Mouse (Mus musculus): ENCODE data around the gene Efcab9. TPM values are rescaled to one million over a fixed set of nuclear protein-coding genes. Genes with fewer than 3 reads are reported as not detected.

The Efcab9 gene
- total and polyA plus RNA-seq, 2 experiments from 2014 or later = 0.22 TPM; not detected in 1

DNA sequence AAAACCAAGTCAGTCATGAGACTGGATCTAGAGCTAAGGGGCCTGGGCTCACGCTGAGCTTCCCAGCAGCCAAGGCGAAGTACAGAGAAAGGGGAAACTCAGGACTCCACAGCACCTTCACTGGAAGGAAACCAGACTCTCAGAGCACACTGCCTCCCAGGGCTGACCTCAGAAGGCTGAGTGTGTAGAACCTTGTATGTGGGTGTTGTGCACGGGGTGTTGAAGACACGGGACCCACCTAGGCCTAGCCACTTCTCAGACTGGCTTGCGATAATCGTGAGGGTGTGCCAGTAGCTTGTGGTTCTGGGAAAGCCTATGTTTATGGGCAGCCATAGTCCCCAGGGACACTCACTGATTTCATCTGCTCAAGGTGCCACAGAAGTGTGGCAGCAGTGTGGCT lies 39.2 kb upstream of the Efcab9 start:
- 86% methylated on average over 6 of the region's 6 CpGs for WGBS
- no peak for DNase-seq
- H3K27ac ChIP-seq (ENCODE audit: low read depth, low read length) = no peak overlapping the region
- H3K4me3 ChIP-seq (ENCODE audit: low read depth, low read length) = no peak overlapping the region
- TF ChIP-seq CTCF (IDR thresholded peaks at IDR 0.05; ENCODE audit: low read depth) = no peak
- H3K9me3 ChIP-seq (ENCODE audit: low read length) = 0 out of 2 replicates have a peak, but pooled peaks cover 6% of the 10 kb centered on the region
- H3K9ac ChIP-seq = no peak overlapping the region
- no peaks in the 10 kb centered on the region for H3K4me1 ChIP-seq (ENCODE audit: insufficient read depth)
- H3K36me3 ChIP-seq (ENCODE audit: insufficient read depth) = no peaks in the 10 kb centered on the region
- ATAC-seq = no peak
- H3K27me3 ChIP-seq (ENCODE audit: insufficient read depth, low read length) = no peaks in the 10 kb centered on the region
- no peak overlapping the region for H3K4me2 ChIP-seq (ENCODE audit: low read depth)

DNA sequence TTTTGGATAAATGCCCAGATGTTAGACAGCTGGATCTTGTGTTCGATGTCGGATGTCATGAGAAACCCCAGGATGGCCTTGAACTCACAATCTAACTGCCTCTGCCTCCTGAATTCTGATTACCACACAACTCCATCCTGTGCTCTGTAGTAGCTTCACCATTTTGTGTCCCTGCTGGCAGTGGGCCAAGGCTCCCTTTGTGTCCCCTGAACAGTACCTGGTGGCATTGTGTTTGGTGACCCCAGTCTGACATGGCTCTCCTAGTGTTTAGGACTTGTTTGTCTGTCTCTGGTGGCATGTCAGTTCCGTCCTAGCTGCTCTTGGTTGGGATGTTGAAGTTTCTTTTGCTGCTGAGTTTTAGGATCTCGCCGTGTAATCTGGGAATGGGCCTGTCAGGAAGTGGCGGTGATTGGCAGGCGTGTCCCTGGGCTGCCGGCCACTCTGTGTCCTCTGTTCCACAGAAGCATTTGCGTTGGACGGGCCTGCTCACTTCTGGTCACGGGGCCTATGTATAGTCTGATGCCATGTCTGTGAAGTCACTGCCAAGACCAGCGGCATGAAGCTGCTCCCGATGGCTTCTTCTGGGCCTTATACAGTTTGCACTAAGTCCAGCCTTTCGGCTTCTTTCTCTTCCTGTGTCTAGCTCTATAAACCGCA lies 36.9 kb upstream of the Efcab9 start:
- Histone ChIP-seq H3K9me3 (ENCODE audit: low read length) (0 out of 2 replicates have a peak, but pooled peaks cover 6% of the 10 kb centered on the region), H3K4me1 (ENCODE audit: insufficient read depth) (no peaks in the 10 kb centered on the region), H3K4me2 (ENCODE audit: low read depth) (no peak overlapping the region), H3K4me3 (ENCODE audit: low read depth, low read length) (no peak overlapping the region), H3K27me3 (ENCODE audit: insufficient read depth, low read length) (no peaks in the 10 kb centered on the region), H3K27ac (ENCODE audit: low read depth, low read length) (no peak overlapping the region), H3K9ac (no peak overlapping the region), H3K36me3 (ENCODE audit: insufficient read depth) (no peaks in the 10 kb centered on the region)
- ATAC-seq (no peak), DNase-seq (no peak)
- 84% methylated on average over 15 of the region's 15 CpGs for WGBS
- TF ChIP-seq CTCF (IDR thresholded peaks at IDR 0.05; ENCODE audit: low read depth) = no peak

- WGBS = 90% methylated on average over 7 of the region's 7 CpGs
- Histone ChIP-seq H3K27ac (ENCODE audit: low read depth, low read length) (no peak overlapping the region), H3K9me3 (ENCODE audit: low read length) (0 out of 2 replicates have a peak, but pooled peaks cover 6% of the 10 kb centered on the region), H3K36me3 (ENCODE audit: insufficient read depth) (no peaks in the 10 kb centered on the region), H3K27me3 (ENCODE audit: insufficient read depth, low read length) (no peaks in the 10 kb centered on the region), H3K4me3 (ENCODE audit: low read depth, low read length) (no peak overlapping the region), H3K9ac (no peak overlapping the region), H3K4me1 (ENCODE audit: insufficient read depth) (no peaks in the 10 kb centered on the region), H3K4me2 (ENCODE audit: low read depth) (no peak overlapping the region)
- no peak for ATAC-seq
- TF ChIP-seq CTCF (IDR thresholded peaks at IDR 0.05; ENCODE audit: low read depth) = no peak
- DNase-seq = no peak
Measured at GRCm38 (mm10) chr11:32568060-32568459, 36.2 kb upstream of the Efcab9 start.

DNA sequence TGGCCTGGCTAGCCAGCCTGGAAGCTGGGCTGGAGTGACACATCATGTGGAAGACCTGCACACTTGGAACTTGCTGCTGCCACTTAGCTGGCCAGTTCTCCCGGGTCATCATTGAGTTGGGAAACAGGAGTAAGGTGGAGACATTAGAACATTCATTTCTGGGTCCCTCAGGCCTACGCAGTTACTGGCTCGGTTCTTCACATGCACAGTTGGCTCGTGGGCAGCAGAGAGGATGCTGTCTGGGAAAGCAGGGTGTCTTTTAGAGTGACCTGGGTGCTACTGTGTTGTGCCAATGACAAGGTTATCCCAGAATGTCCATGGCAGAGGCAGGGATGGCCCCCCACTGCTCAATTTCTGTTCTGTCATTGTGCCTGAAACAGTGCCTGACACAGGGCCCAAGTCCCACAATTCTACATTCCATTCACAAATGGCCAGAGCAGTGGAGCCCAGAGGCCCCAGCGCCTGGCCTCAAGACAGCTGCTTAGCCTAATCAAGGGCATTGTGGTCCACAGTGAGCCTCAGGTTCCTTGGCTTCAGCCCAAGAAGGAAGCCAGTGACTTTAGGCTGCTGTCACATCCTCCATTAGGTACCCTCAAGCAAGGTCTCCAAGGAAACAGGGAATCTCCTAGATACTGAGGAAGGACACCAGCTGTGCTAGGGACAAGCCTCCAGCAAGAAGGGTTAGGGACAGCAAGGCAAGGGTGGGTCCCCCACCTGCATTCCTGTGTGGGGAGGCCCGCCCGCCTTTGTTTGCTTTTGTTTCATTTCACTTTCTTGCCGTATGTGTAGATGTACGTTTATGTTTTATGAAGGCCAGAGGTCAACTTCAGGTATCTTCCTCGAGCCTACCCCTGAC lies 35.3 kb upstream of the Efcab9 start:
- ATAC-seq (no peak), DNase-seq (no peak)

DNA sequence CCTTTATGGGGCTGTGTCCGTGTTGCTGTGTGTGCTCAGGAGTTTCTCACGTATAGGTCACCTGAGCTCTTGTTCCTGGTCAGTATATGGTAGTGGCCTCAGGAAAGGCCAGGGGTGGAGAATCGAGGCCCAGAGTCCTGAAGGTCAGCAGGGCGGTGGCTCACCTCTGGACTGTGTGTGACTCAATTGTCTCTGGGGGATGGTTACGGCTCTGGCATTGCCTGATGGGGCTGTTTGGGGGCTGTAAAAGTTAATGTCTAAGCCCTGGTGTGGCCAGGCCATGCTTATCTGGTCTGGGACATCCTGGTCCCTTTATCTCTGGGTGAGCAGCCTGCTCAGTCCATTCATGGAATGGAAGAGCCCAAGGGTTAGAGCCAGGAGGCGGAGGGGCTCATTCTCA lies 34.3 kb upstream of the Efcab9 start:
- no peak for TF ChIP-seq CTCF (IDR thresholded peaks at IDR 0.05; ENCODE audit: low read depth)
- H3K4me3 ChIP-seq (ENCODE audit: low read depth, low read length) = no peak overlapping the region
- no peaks in the 10 kb centered on the region for H3K27me3 ChIP-seq (ENCODE audit: insufficient read depth, low read length)
- H3K9me3 ChIP-seq (ENCODE audit: low read length) = 0 out of 2 replicates have a peak, but pooled peaks cover 6% of the 10 kb centered on the region
- no peak overlapping the region for H3K27ac ChIP-seq (ENCODE audit: low read depth, low read length)
- 94% methylated on average over 6 of the region's 6 CpGs for WGBS
- no peak overlapping the region for H3K4me2 ChIP-seq (ENCODE audit: low read depth)
- no peaks in the 10 kb centered on the region for H3K36me3 ChIP-seq (ENCODE audit: insufficient read depth)
- DNase-seq (no peak), ATAC-seq (no peak)
- no peak overlapping the region for H3K9ac ChIP-seq
- no peaks in the 10 kb centered on the region for H3K4me1 ChIP-seq (ENCODE audit: insufficient read depth)

More for the DNA sequence above, 35.3 kb upstream of the Efcab9 start:
- no peak overlapping the region for H3K9ac ChIP-seq
- 0 out of 2 replicates have a peak, but pooled peaks cover 6% of the 10 kb centered on the region for H3K9me3 ChIP-seq (ENCODE audit: low read length)
- no peaks in the 10 kb centered on the region for H3K36me3 ChIP-seq (ENCODE audit: insufficient read depth)
- no peak for TF ChIP-seq CTCF (IDR thresholded peaks at IDR 0.05; ENCODE audit: low read depth)
- H3K4me1 ChIP-seq (ENCODE audit: insufficient read depth) = no peaks in the 10 kb centered on the region
- no peaks in the 10 kb centered on the region for H3K27me3 ChIP-seq (ENCODE audit: insufficient read depth, low read length)
- no peak overlapping the region for H3K27ac ChIP-seq (ENCODE audit: low read depth, low read length)
- no peak overlapping the region for H3K4me2 ChIP-seq (ENCODE audit: low read depth)
- no peak overlapping the region for H3K4me3 ChIP-seq (ENCODE audit: low read depth, low read length)
- WGBS = 83% methylated on average over 10 of the region's 10 CpGs

DNA sequence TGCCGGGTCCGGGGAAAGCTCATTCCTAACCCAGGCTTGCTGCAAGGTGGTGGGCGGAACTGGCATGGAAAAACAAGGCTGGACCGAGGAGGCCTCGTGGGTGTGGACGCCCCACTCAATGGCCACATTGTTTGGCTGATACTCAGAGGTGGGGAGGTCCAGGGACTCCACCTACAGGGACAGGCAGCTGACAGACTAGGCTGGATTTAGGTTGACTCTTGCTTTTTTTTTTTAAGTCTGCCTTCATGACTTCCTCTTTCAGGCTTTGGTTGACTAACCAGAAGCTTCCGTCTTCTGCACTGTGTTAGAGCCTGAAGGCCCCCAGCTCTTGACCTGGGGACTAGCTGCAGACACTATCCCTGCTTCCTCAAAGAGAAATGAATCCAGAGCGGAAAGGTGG lies 33.2 kb upstream of the Efcab9 start:
- no peaks in the 10 kb centered on the region for H3K4me1 ChIP-seq (ENCODE audit: insufficient read depth)
- no peak for ATAC-seq
- TF ChIP-seq CTCF (IDR thresholded peaks at IDR 0.05; ENCODE audit: low read depth) = no peak
- DNase-seq = no peak
- 55% methylated on average over 8 of the region's 8 CpGs for WGBS
- H3K27me3 ChIP-seq (ENCODE audit: insufficient read depth, low read length) = no peaks in the 10 kb centered on the region
- H3K9ac ChIP-seq = no peak overlapping the region
- 0 out of 2 replicates have a peak, but pooled peaks cover 4% of the 10 kb centered on the region for H3K9me3 ChIP-seq (ENCODE audit: low read length)
- no peak overlapping the region for H3K4me3 ChIP-seq (ENCODE audit: low read depth, low read length)
- H3K4me2 ChIP-seq (ENCODE audit: low read depth) = no peak overlapping the region
- no peak overlapping the region for H3K27ac ChIP-seq (ENCODE audit: low read depth, low read length)
- no peaks in the 10 kb centered on the region for H3K36me3 ChIP-seq (ENCODE audit: insufficient read depth)

- H3K36me3 ChIP-seq (ENCODE audit: insufficient read depth) = no peaks in the 10 kb centered on the region
- H3K27ac ChIP-seq (ENCODE audit: low read depth, low read length) = no peak overlapping the region
- H3K27me3 ChIP-seq (ENCODE audit: insufficient read depth, low read length) = no peaks in the 10 kb centered on the region
- no peaks in the 10 kb centered on the region for H3K9me3 ChIP-seq (ENCODE audit: low read length)
- TF ChIP-seq CTCF (IDR thresholded peaks at IDR 0.05; ENCODE audit: low read depth) = no peak
- no peak overlapping the region for H3K9ac ChIP-seq
- no peak overlapping the region for H3K4me2 ChIP-seq (ENCODE audit: low read depth)
- H3K4me3 ChIP-seq (ENCODE audit: low read depth, low read length) = no peak overlapping the region
- 70% methylated on average over 4 of the region's 4 CpGs for WGBS
- ATAC-seq (no peak), DNase-seq (no peak)
- H3K4me1 ChIP-seq (ENCODE audit: insufficient read depth) = no peaks in the 10 kb centered on the region
Measured at GRCm38 (mm10) chr11:32564629-32565028, 32.7 kb upstream of the Efcab9 start.
